ENCODE assay signal across 9 mouse cellular contexts in genomic region chr8:80804066-80804619, GRCm38 (mm10).
DNase-seq lines count a peak whose midpoint lies in the region; ATAC-seq and TF ChIP-seq lines count a peak whose summit lies in the region.
"Had no signal": no experiment of that assay in that cellular context is flagged by ENCODE, and none has a peak within 500 bp of the region (broad histone marks: within the 10 kb centered on the region; RNA-seq: fewer than 3 reads in every experiment).

No protein-coding gene starts in this region.

- H3K4me1 ChIP-seq in hindbrain, embryonic 10.5 days (replicated peaks): peaks cover 44% of the 10 kb centered on the region
- H3K4me1 ChIP-seq in hindbrain, embryonic 13.5 days (replicated peaks): peaks cover 33% of the 10 kb centered on the region
- peaks cover 41% of the 10 kb centered on the region for H3K4me1 ChIP-seq in limb, embryonic 12.5 days (replicated peaks)
- no peaks in the 10 kb centered on the region for H3K4me1 ChIP-seq in stomach, postnatal 0 days (replicated peaks; ENCODE audit: control insufficient read depth, insufficient read depth)

- no peaks in the 10 kb centered on the region for H3K9me3 ChIP-seq in hindbrain, embryonic 10.5 days
- no peaks in the 10 kb centered on the region for H3K9me3 ChIP-seq in hindbrain, embryonic 13.5 days
- H3K9me3 ChIP-seq in limb, embryonic 12.5 days: 0 out of 2 replicates have a peak, but pooled peaks cover 3% of the 10 kb centered on the region
- H3K9me3 ChIP-seq in stomach, postnatal 0 days (ENCODE audit: control insufficient read depth, low read length): no peaks in the 10 kb centered on the region

- no peak overlapping the region for H3K9ac ChIP-seq in hindbrain, embryonic 13.5 days
- no peak overlapping the region for H3K9ac ChIP-seq in limb, embryonic 12.5 days (replicated peaks)
- H3K9ac ChIP-seq in stomach, postnatal 0 days (ENCODE audit: low read length): no peak overlapping the region
- H3K9ac ChIP-seq: lung, embryonic 14.5 days had no signal

- H3K27me3 ChIP-seq in hindbrain, embryonic 10.5 days (ENCODE audit: insufficient read depth, poor library complexity, severe bottlenecking): no peaks in the 10 kb centered on the region
- no peaks in the 10 kb centered on the region for H3K27me3 ChIP-seq in hindbrain, embryonic 13.5 days
- no peaks in the 10 kb centered on the region for H3K27me3 ChIP-seq in limb, embryonic 12.5 days
- H3K27me3 ChIP-seq in stomach, postnatal 0 days (ENCODE audit: control insufficient read depth, insufficient read depth, low read length): no peaks in the 10 kb centered on the region

- no peak for ATAC-seq in hindbrain, embryonic 13.5 days (ENCODE audit: low FRiP score)
- no peak for ATAC-seq in limb, embryonic 12.5 days (ENCODE audit: insufficient number of reproducible peaks, insufficient read depth, low FRiP score, low TSS enrichment, low read depth)
- ATAC-seq in stomach, postnatal 0 days (ENCODE audit: low FRiP score, low TSS enrichment): no peak
- no peak for ATAC-seq in megakaryocyte progenitor cell, adult 5-6 weeks (replicated peaks; ENCODE audit: poor library complexity)

- H3K4me2 ChIP-seq in hindbrain, embryonic 13.5 days: no peak overlapping the region
- H3K4me2 ChIP-seq in limb, embryonic 12.5 days: no peak overlapping the region
- H3K4me2 ChIP-seq in stomach, postnatal 0 days (replicated peaks; ENCODE audit: low read depth): no peak overlapping the region
- H3K4me2 ChIP-seq: lung, embryonic 14.5 days had no signal

- no peak for TF ChIP-seq EP300 in stomach, postnatal 0 days (optimal IDR thresholded peaks at IDR 0.05)

- peak overlapping the region; percentile 66 for H3K27ac ChIP-seq in hindbrain, embryonic 10.5 days
- H3K27ac ChIP-seq in hindbrain, embryonic 13.5 days: no peak overlapping the region
- peak overlapping the region; percentile 62; the same call in 1 of the 2 replicates for H3K27ac ChIP-seq in limb, embryonic 12.5 days
- H3K27ac ChIP-seq in stomach, postnatal 0 days (replicated peaks): no peak overlapping the region

- H3K36me3 ChIP-seq in hindbrain, embryonic 10.5 days: peaks cover 8% of the 10 kb centered on the region; the same call in 1 of the 2 replicates
- no peaks in the 10 kb centered on the region for H3K36me3 ChIP-seq in hindbrain, embryonic 13.5 days
- H3K36me3 ChIP-seq in limb, embryonic 12.5 days: peaks cover 8% of the 10 kb centered on the region; the same call in 1 of the 2 replicates
- no peaks in the 10 kb centered on the region for H3K36me3 ChIP-seq in stomach, postnatal 0 days (ENCODE audit: control insufficient read depth, insufficient read depth, low read length)

- no peak for DNase-seq in hindbrain, embryonic 10.5 days (ENCODE audit: low spot score)
- peak; percentile 8 for DNase-seq in NIH3T3 (ENCODE audit: low read depth)
- peak; percentile 55 for DNase-seq in embryo, embryonic 10.5 days (ENCODE audit: low spot score)
- no peak for DNase-seq in stomach, postnatal 0 days (ENCODE audit: low spot score)
- DNase-seq: adrenal gland, postnatal 36 days; lung, embryonic 14.5 days had no signal

- WGBS in hindbrain, embryonic 10.5 days: 32% methylated on average over 4 of the region's 4 CpGs
- 21% methylated on average over 4 of the region's 4 CpGs for WGBS in hindbrain, embryonic 13.5 days
- 58% methylated on average over 4 of the region's 4 CpGs for WGBS in limb, embryonic 12.5 days
- 46% methylated on average over 4 of the region's 4 CpGs for WGBS in stomach, postnatal 0 days

- H3K4me3 ChIP-seq in hindbrain, embryonic 10.5 days: no peak overlapping the region
- no peak overlapping the region for H3K4me3 ChIP-seq in hindbrain, embryonic 13.5 days
- no peak overlapping the region for H3K4me3 ChIP-seq in limb, embryonic 12.5 days (replicated peaks)
- no peak overlapping the region for H3K4me3 ChIP-seq in stomach, postnatal 0 days (ENCODE audit: low read depth, low read length)

- no peak for TF ChIP-seq CTCF in stomach, postnatal 0 days (IDR thresholded peaks at IDR 0.05; ENCODE audit: low read depth)

Comparison
In these comparisons a context has a peak if more than half of its experiments do, and no peak if none do; other contexts are left out.
1. H3K27ac ChIP-seq: peak in hindbrain, embryonic 10.5 days (single experiment) and limb, embryonic 12.5 days (single experiment); none in hindbrain, embryonic 13.5 days (single experiment) and stomach, postnatal 0 days (single experiment).
2. DNase-seq: peak in NIH3T3 (single experiment) and embryo, embryonic 10.5 days (single experiment); none in hindbrain, embryonic 10.5 days (single experiment) and stomach, postnatal 0 days (single experiment).